Mouse (Mus musculus) kidney, adult 2 months (tissue): ENCODE measurements around the gene Arhgap29.

Experiments used
- CTCF ChIP-seq: fragments of 200-500 bp; conservative IDR thresholded peaks from 2 replicates; pipeline ENCODE4 v1.5.1; 2011; ENCODE audit warnings: low read depth, mild to moderate bottlenecking, control low read depth, low read length, moderate library complexity, mixed read lengths; ENCODE audit not compliant: insufficient read depth, insufficient read length
- POLR2A ChIP-seq: fragments of 200-500 bp; IDR thresholded peaks from one replicate; pipeline ENCODE4 v1.6.1; 2011; ENCODE audit warnings: low read depth, low read length, control low read depth

DNA sequence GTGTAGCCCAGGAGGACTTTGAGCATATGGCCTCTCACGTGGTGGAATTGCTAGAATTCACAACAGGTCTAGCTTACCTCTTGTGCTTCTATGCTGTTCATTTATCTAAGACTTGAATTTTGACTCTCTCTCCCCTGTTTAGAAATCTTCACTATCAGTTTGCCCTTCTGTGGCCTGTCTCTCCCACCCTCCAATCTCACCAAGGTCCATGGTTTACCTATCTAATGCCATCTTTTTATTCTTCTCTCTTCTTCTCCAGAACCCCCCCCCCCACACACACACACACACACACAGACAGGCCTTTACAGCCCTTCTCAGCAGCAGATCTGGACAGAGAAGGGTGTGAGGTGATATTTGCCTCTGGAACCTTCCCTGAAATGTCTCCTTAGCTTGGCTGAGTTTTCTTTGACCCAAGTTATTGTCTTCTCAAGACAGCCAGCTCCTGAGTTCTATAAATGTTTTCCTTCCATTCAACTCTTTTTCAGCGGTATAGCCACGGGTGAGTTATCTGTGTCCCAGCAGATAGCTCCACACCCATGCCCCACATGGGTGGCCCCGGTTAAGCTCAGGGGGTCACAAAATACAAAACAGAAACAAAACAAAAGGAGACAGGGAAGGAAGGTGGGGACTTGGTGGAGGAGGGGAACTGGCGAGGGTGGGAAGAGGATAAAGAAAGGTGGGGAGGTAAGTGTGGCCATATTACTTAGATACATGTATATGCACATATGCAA, 35.4 kb upstream of the Arhgap29 start:
- TF ChIP-seq POLR2A (no peak), CTCF (no peak)
